Mouse (Mus musculus): ENCODE results near the gene Dag1. TPM values are rescaled to one million over a fixed set of nuclear protein-coding genes. Genes with fewer than 3 reads are reported as not detected.

The Dag1 gene
- total RNA-seq, 1 experiment from 2014 or later = 12.2 TPM

- ATAC-seq (ENCODE audit: extremely low read depth, insufficient number of reproducible peaks, low FRiP score, poor library complexity, severe bottlenecking) = no peak
These were observed 25.4 kb downstream of the Dag1 start for GRCm38 (mm10) chr9:108238402-108238801.

DNA sequence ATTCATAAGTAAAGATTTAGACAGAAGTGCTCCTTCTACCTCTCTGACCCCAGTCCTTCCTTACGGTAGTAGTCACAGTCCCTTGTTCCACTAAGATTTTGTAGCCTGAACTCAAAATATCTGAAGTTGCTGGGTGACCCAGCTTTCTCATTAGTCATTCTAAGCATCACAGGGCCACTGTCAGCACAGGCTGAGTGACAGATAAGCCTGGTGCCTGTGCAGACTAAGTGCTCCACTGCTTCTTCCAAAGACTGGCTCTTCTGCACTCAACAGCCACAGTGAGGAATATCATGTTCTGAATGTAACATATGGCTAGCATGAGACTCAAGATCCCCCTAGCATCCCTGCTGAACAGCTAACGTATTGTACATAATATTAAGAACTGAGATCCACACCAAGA, 29.1 kb downstream of the Dag1 start:
- no peak for ATAC-seq (ENCODE audit: extremely low read depth, insufficient number of reproducible peaks, low FRiP score, poor library complexity, severe bottlenecking)

DNA sequence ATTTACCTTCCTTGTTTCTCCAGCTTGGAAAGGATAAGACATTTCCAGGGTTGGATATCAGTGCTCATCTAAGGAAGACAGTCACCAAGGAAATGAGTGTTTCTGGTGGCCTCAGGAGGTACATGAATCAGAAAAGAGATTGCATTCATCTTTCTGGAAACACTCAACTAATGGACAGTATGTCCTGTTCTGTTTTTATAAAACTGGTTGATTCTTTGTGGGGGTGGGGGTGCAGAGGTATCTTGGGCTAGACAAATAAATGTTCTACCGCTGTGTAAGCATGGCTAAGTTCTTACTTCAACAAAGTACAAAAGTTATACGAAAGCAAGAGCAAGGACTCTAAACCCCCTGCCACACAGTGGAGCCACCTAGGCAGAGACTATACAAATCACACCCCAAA, 30.9 kb downstream of the Dag1 start:
- ATAC-seq (ENCODE audit: extremely low read depth, insufficient number of reproducible peaks, low FRiP score, poor library complexity, severe bottlenecking) = no peak

DNA sequence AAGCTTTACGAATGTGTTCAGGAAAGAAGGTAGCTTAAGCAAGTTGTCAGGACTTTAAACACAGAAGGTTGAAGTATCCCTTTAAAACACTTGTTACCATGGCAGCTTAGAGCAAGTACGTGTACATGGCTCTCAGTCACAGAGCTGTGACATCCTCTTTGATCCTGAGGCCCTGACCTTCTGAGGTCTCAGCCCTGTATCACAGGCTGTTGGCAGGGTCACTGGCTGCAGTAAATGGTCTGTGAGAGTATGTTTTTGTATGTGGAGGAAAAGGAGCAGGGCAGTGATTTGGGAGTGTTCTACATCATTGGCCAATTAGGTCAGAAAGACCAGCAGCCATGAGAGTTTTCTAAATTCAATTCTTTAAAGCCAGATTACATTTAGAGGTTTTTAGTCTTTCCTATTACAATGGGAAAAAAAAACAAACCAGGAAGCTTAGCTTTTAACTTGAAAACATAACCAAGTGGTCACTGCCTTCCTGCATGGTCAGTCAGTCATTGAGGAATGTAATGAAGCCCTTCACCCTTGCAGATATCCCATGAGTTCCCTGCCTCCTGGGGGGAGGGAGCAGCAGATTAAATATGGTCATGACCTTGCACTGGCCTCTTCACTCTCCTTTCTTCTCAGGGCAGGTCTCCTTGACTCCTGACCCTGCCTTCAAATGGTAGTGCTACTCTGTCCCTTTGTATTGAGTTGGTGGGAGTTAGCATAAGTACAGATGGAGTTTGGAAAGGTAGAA, 35.7 kb downstream of the Dag1 start:
- ATAC-seq (ENCODE audit: extremely low read depth, insufficient number of reproducible peaks, low FRiP score, poor library complexity, severe bottlenecking) = no peak

- ATAC-seq (ENCODE audit: extremely low read depth, insufficient number of reproducible peaks, low FRiP score, poor library complexity, severe bottlenecking) = no peak
These were observed 38.6 kb downstream of the Dag1 start for GRCm38 (mm10) chr9:108225166-108225565.

- no peak for ATAC-seq (ENCODE audit: extremely low read depth, insufficient number of reproducible peaks, low FRiP score, poor library complexity, severe bottlenecking)
These were observed 40.1 kb downstream of the Dag1 start for GRCm38 (mm10) chr9:108223633-108224032.

- ATAC-seq (ENCODE audit: extremely low read depth, insufficient number of reproducible peaks, low FRiP score, poor library complexity, severe bottlenecking) = no peak
These were observed 42.2 kb downstream of the Dag1 start for GRCm38 (mm10) chr9:108221566-108221965.

DNA sequence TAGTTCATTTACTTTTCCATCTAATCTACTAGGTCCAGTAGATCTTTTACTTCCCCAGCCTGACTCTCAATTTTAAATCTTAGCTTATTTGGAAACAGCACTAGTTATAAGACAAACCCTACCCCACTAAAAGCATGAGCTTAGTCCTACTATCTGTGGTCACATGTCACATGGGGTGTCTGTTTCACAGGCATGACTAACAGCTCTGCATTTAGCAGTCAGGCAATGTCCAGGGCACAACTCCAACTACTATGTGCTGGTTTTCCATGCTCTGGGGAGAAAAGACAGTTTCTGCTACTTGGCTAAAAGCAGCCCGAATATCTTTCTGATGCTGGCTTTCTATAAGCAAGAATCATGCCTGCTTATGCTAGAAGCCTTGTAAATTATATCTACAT, 43.4 kb downstream of the Dag1 start:
- no peak for ATAC-seq (ENCODE audit: extremely low read depth, insufficient number of reproducible peaks, low FRiP score, poor library complexity, severe bottlenecking)

GRCm38 (mm10) chr9:108219766-108220379, 43.9 kb downstream of the Dag1 start:
- no peak for ATAC-seq (ENCODE audit: extremely low read depth, insufficient number of reproducible peaks, low FRiP score, poor library complexity, severe bottlenecking)

DNA sequence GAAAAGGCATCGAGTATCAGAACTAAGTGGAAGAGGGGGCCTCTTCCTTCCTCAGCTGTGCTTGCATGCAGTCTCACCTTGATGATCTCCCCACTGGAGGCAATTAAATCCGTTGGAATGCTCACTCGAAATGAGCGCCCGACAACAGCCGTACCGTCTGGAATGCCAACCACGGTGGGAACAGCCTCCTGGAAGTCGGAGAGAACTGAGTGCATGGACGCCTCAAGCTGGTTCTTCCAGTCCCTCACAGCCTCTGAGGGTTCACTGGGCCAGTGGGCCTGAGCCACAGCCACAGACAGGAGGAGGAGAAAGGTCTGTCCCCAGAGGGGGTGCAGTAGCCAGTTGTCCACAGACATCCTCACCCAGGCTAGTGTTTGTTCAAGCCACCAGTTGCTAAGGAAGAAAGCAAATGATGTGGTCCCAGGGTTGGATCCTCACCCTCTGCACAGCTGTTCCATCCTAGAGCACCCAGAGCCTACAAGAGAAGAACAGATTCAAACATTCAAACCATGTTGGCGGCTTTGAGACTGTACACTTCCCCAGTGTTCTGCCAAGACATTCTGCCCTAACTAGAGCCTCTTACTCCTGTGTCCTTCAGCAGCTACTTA, 45.7 kb downstream of the Dag1 start:
- no peak for ATAC-seq (ENCODE audit: extremely low read depth, insufficient number of reproducible peaks, low FRiP score, poor library complexity, severe bottlenecking)

DNA sequence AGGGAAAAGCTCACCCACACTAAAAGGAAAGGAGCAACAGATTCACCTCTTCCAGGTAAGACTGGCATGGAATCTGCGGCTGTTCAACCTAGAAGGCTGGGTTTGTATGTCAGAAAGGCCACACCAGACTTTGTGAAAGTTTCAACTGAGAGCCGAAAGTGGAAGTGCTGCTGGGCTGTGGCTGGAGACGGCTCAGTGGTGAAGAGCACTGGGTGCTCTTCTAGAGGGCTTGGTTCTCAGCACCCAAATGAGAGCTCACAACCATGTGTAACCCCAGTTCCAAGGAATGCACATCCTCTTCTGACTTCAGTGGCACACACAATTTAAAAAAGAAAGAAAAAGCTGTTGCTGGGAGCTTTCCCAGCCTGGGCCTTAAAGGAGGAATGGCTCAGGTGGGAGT, 46.4 kb downstream of the Dag1 start:
- ATAC-seq (ENCODE audit: extremely low read depth, insufficient number of reproducible peaks, low FRiP score, poor library complexity, severe bottlenecking) = 0 out of 2 replicates have a peak, but pooled peaks have one; percentile 44

- ATAC-seq (ENCODE audit: extremely low read depth, insufficient number of reproducible peaks, low FRiP score, poor library complexity, severe bottlenecking) = no peak
These were observed 50.7 kb downstream of the Dag1 start for GRCm38 (mm10) chr9:108213105-108213504.

- no peak for ATAC-seq (ENCODE audit: extremely low read depth, insufficient number of reproducible peaks, low FRiP score, poor library complexity, severe bottlenecking)
These were observed 51.3 kb downstream of the Dag1 start for GRCm38 (mm10) chr9:108212426-108212825.

DNA sequence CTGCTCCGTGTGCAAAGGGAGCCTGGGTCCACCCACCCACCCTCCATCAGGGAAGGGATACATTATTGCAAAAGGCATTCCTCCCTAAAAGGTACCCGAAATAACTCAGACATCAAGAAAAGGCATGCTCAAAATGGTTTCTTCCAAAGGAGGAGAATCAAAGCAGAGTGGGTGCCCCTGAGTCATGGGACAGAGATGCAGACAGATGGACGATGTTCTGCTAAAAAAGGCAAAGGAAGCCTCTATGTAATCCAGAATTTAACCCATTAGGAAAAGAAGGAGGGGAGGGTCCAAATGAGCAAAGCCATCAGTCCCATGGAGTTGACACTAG, 58.2 kb downstream of the Dag1 start:
- ATAC-seq (ENCODE audit: extremely low read depth, insufficient number of reproducible peaks, low FRiP score, poor library complexity, severe bottlenecking) = no peak

GRCm38 (mm10) chr9:108204884-108205570, 58.7 kb downstream of the Dag1 start:
- ATAC-seq (ENCODE audit: extremely low read depth, insufficient number of reproducible peaks, low FRiP score, poor library complexity, severe bottlenecking) = no peak

GRCm38 (mm10) chr9:108203015-108203414, 60.7 kb downstream of the Dag1 start:
- peak; percentile 32; the same call in 1 of the 2 replicates for ATAC-seq (ENCODE audit: extremely low read depth, insufficient number of reproducible peaks, low FRiP score, poor library complexity, severe bottlenecking)

DNA sequence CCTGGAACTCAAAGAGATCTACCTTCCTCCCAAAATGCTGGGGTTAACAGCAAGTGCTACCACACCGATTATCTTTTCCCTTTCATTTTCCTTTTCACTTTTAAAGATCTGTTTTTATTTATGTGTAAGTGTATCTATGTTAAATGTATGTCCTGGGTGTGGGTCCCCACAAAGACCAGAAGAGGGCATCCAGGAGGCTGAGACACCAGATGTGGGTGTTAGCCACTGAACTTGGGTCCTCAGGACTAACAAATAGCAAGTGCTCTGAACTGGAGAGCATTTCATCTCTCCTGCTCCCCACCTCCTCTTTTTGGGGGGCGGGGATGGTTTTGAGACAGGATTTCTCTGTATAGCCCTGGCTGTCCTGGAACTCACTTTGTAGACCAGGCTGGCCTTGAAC, 61.6 kb downstream of the Dag1 start:
- ATAC-seq (ENCODE audit: extremely low read depth, insufficient number of reproducible peaks, low FRiP score, poor library complexity, severe bottlenecking) = no peak

DNA sequence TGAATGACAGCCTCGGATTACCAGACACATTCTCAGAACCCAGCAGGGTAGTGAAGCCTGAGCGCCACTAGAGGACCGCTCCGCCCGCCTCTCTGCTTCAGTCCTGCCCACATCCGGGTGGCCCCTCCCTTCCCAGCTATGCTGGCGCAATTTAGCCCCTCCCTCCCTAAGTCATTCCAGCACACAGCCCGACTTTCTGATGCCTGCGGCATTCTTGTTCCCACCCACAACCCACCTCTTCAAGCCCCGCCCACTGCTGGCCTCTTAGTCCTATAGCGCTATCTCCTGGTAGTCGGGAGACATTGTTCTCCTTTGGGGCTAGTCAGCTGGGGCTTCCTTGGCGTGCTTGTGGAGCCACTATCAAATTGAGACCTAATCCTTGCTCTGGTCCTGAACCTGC, 62.6 kb downstream of the Dag1 start:
- ATAC-seq (ENCODE audit: extremely low read depth, insufficient number of reproducible peaks, low FRiP score, poor library complexity, severe bottlenecking) = peak; percentile 91

DNA sequence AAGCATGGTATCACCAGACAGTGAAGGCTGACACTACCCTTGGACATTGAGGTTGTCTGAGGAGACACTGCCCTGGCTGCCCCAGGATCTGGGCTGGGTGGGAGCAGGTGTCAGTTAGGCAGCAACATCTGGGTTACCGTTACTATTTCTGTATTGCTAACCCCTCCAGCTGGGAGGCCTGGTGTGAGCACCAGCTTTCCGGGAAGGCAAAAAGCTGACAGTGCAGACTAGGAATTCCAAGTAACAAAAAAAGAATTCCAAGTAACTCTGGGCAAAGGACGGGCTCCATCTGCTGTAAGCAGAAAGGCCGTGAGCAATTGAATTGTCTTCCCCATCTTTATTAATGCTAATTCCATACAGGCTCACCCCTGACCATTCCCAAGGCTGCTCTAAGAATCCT, 65.1 kb downstream of the Dag1 start:
- no peak for ATAC-seq (ENCODE audit: extremely low read depth, insufficient number of reproducible peaks, low FRiP score, poor library complexity, severe bottlenecking)
